Mouse (Mus musculus): ENCODE results near the gene Ptpro. TPM values are rescaled to one million over a fixed set of nuclear protein-coding genes. Genes with fewer than 3 reads are reported as not detected.

The Ptpro gene
- total and polyA plus RNA-seq, 3 experiments = 0.11 to 0.16 TPM; not detected in 1

GRCm38 (mm10) chr6:137494801-137495200 is 242.7 kb downstream of the Ptpro start:
- H3K27ac ChIP-seq (ENCODE audit: insufficient read depth, low read depth) = no peak overlapping the region
- H3K9ac ChIP-seq (ENCODE audit: insufficient read depth, low read depth) = no peak overlapping the region
- TF ChIP-seq ELF1 (IDR thresholded peaks at IDR 0.05; ENCODE audit: low read depth, low read length) (no peak), TBP (conservative IDR thresholded peaks at IDR 0.05; ENCODE audit: low read depth, low read length) (no peak), E2F4 (IDR thresholded peaks at IDR 0.05; ENCODE audit: insufficient replicate concordance, low read depth, low read length) (no peak), RAD21 (IDR thresholded peaks at IDR 0.05; ENCODE audit: low read depth, low read length) (no peak), ZKSCAN1 (IDR thresholded peaks at IDR 0.05; ENCODE audit: borderline replicate concordance, low read depth, low read length) (no peak), SIN3A (IDR thresholded peaks at IDR 0.05; ENCODE audit: low read length) (no peak), USF2 (conservative IDR thresholded peaks at IDR 0.05; ENCODE audit: low read depth, low read length) (no peak), GABPA (IDR thresholded peaks at IDR 0.05; ENCODE audit: insufficient replicate concordance, low read depth, low read length) (no peak), MEF2A (IDR thresholded peaks at IDR 0.05; ENCODE audit: borderline replicate concordance, low read depth, low read length) (no peak), JUN (IDR thresholded peaks at IDR 0.05; ENCODE audit: insufficient read depth, low read depth, low read length) (no peak)
- no peak overlapping the region for H3K4me2 ChIP-seq (ENCODE audit: insufficient read depth, low read depth, poor library complexity, severe bottlenecking)
- H3K4me1 ChIP-seq (ENCODE audit: control insufficient read depth in 1 of 2, insufficient read depth in 2 of 2) = peaks cover 11 to 62% of the 10 kb centered on the region in 2 experiments
- DNase-seq (ENCODE audit: extremely low read depth) = no peak
- no peak overlapping the region for H3K4me3 ChIP-seq (replicated peaks in 1 of 3; ENCODE audit: low read depth in 2 of 3, low read length in 2 of 3, poor library complexity in 1 of 3)
- H3K79me2 ChIP-seq (replicated peaks; ENCODE audit: control insufficient read depth, extremely low read depth, insufficient read depth, poor library complexity, severe bottlenecking) = no peaks in the 10 kb centered on the region
- in situ Hi-C loops (cut with MboI; ENCODE audit: low pct_ligation_motif_present, low pct_unique_long_range_greater_than_20kb, low sequenced_read_pairs) = no loop called here
- dilution Hi-C loops (cut with MboI; ENCODE audit: extremely low pct_ligation_motif_present, extremely low pct_unique_long_range_greater_than_20kb, low sequenced_read_pairs) = no loop called here
- H3K36me3 ChIP-seq (replicated peaks in 1 of 2; ENCODE audit: control insufficient read depth in 1 of 2, insufficient read depth in 1 of 2, low read length in 1 of 2) = peaks cover 0 to 15% of the 10 kb centered on the region in 2 experiments
- H3K9me3 ChIP-seq (replicated peaks; ENCODE audit: low read length) = no peaks in the 10 kb centered on the region
- H3K27me3 ChIP-seq (replicated peaks) = no peaks in the 10 kb centered on the region

- dilution Hi-C loops (cut with MboI; ENCODE audit: extremely low pct_ligation_motif_present, extremely low pct_unique_long_range_greater_than_20kb, low sequenced_read_pairs) = no loop called here
- no peak overlapping the region for H3K27ac ChIP-seq (ENCODE audit: insufficient read depth, low read depth)
- H3K4me2 ChIP-seq (ENCODE audit: insufficient read depth, low read depth, poor library complexity, severe bottlenecking) = no peak overlapping the region
- no peak for TF ChIP-seq POLR2A (IDR thresholded peaks at IDR 0.05; ENCODE audit: low read depth, low read length)
- no peak for TF ChIP-seq ZMIZ1 (IDR thresholded peaks at IDR 0.05; ENCODE audit: low read depth, low read length)
- no peak for TF ChIP-seq ZC3H11A (IDR thresholded peaks at IDR 0.05; ENCODE audit: low read depth, low read length)
- TF ChIP-seq UBTF (IDR thresholded peaks at IDR 0.05; ENCODE audit: low read depth, low read length) = no peak
- H3K9ac ChIP-seq (ENCODE audit: insufficient read depth, low read depth) = no peak overlapping the region
- H3K36me3 ChIP-seq (replicated peaks in 1 of 2; ENCODE audit: control insufficient read depth in 1 of 2, insufficient read depth in 1 of 2, low read length in 1 of 2) = peaks cover 0 to 11% of the 10 kb centered on the region in 2 experiments
- H3K9me3 ChIP-seq (replicated peaks; ENCODE audit: low read length) = no peaks in the 10 kb centered on the region
- no peaks in the 10 kb centered on the region for H3K79me2 ChIP-seq (replicated peaks; ENCODE audit: control insufficient read depth, extremely low read depth, insufficient read depth, poor library complexity, severe bottlenecking)
- peaks cover 11 to 58% of the 10 kb centered on the region in 2 experiments for H3K4me1 ChIP-seq (ENCODE audit: control insufficient read depth in 1 of 2, insufficient read depth in 2 of 2)
- in situ Hi-C loops (cut with MboI; ENCODE audit: low pct_ligation_motif_present, low pct_unique_long_range_greater_than_20kb, low sequenced_read_pairs) = no loop called here
- no peak for DNase-seq (ENCODE audit: extremely low read depth)
- H3K27me3 ChIP-seq (replicated peaks) = no peaks in the 10 kb centered on the region
- no peak overlapping the region for H3K4me3 ChIP-seq (replicated peaks in 1 of 3; ENCODE audit: low read depth in 2 of 3, low read length in 2 of 3, poor library complexity in 1 of 3)
These were observed 243.1 kb downstream of the Ptpro start for GRCm38 (mm10) chr6:137495233-137495632.

GRCm38 (mm10) chr6:137496562-137496961 is 244.4 kb downstream of the Ptpro start:
- dilution Hi-C loops (cut with MboI; ENCODE audit: extremely low pct_ligation_motif_present, extremely low pct_unique_long_range_greater_than_20kb, low sequenced_read_pairs) (no loop called here), in situ Hi-C loops (cut with MboI; ENCODE audit: low pct_ligation_motif_present, low pct_unique_long_range_greater_than_20kb, low sequenced_read_pairs) (no loop called here)
- no peak for DNase-seq (ENCODE audit: extremely low read depth)
- TF ChIP-seq TBP (conservative IDR thresholded peaks at IDR 0.05; ENCODE audit: low read depth, low read length) (no peak), NRF1 (IDR thresholded peaks at IDR 0.05; ENCODE audit: low read depth, low read length) (no peak), MAZ (IDR thresholded peaks at IDR 0.05; ENCODE audit: low read depth, low read length) (no peak), KAT2A (IDR thresholded peaks at IDR 0.05; ENCODE audit: insufficient replicate concordance, low read length) (no peak), RCOR1 (conservative IDR thresholded peaks at IDR 0.05; ENCODE audit: low read depth, low read length) (no peak), E2F4 (IDR thresholded peaks at IDR 0.05; ENCODE audit: insufficient replicate concordance, low read depth, low read length) (no peak), MAX (IDR thresholded peaks at IDR 0.05; ENCODE audit: low read length) (no peak), ZKSCAN1 (IDR thresholded peaks at IDR 0.05; ENCODE audit: borderline replicate concordance, low read depth, low read length) (no peak), CHD1 (IDR thresholded peaks at IDR 0.05; ENCODE audit: low read depth, low read length) (no peak), CHD2 (IDR thresholded peaks at IDR 0.05; ENCODE audit: low read length) (no peak), POLR2AphosphoS2 (IDR thresholded peaks at IDR 0.05; ENCODE audit: low read depth, low read length) (no peak), MAFK (IDR thresholded peaks at IDR 0.05; ENCODE audit: insufficient replicate concordance, low read length) (no peak), ZNF384 (IDR thresholded peaks at IDR 0.05; ENCODE audit: low read depth, low read length) (no peak), EP300 (IDR thresholded peaks at IDR 0.05; ENCODE audit: low read length) (no peak), ZMIZ1 (IDR thresholded peaks at IDR 0.05; ENCODE audit: low read depth, low read length) (no peak), USF2 (conservative IDR thresholded peaks at IDR 0.05; ENCODE audit: low read depth, low read length) (no peak), IRF4 (IDR thresholded peaks at IDR 0.05; ENCODE audit: low read depth, low read length) (no peak)
- no peaks in the 10 kb centered on the region for H3K27me3 ChIP-seq (replicated peaks)
- no peak overlapping the region for H3K4me2 ChIP-seq (ENCODE audit: insufficient read depth, low read depth, poor library complexity, severe bottlenecking)
- H3K79me2 ChIP-seq (replicated peaks; ENCODE audit: control insufficient read depth, extremely low read depth, insufficient read depth, poor library complexity, severe bottlenecking) = no peaks in the 10 kb centered on the region
- H3K27ac ChIP-seq (ENCODE audit: insufficient read depth, low read depth) = no peak overlapping the region
- no peak overlapping the region for H3K9ac ChIP-seq (ENCODE audit: insufficient read depth, low read depth)
- peaks cover 10 to 44% of the 10 kb centered on the region in 2 experiments for H3K4me1 ChIP-seq (ENCODE audit: control insufficient read depth in 1 of 2, insufficient read depth in 2 of 2)
- H3K4me3 ChIP-seq (replicated peaks in 1 of 3; ENCODE audit: low read depth in 2 of 3, low read length in 2 of 3, poor library complexity in 1 of 3) = no peak overlapping the region
- H3K36me3 ChIP-seq (replicated peaks in 1 of 2; ENCODE audit: control insufficient read depth in 1 of 2, insufficient read depth in 1 of 2, low read length in 1 of 2) = peaks cover 0 to 11% of the 10 kb centered on the region in 2 experiments
- H3K9me3 ChIP-seq (replicated peaks; ENCODE audit: low read length) = no peaks in the 10 kb centered on the region
